Mouse (Mus musculus): ENCODE results near the gene Trappc2l.

Gene Trappc2l

DNA sequence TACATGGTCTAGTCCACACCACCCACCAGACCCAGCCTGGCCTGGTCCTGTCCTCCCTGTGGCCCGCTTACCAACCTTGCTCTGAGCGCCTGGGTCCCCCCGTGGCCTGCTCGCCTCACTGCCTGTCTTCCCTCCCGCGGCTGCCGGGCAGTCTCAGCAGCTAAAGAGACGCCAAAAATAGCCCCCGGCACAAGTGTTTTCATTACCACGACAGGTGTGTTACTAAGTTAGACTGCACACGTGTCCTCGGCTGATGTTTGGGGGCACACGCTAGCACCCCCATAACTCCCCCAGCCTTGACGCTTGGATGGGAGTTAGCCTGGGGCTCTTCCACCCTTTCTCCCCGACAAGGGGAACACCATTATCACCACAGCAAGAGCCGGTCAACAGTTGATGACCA, 34.9 kb downstream of the Trappc2l start:
- Histone ChIP-seq H3K9me3 (ENCODE audit: low read length) (no peaks in the 10 kb centered on the region), H3K4me1 (replicated peaks; ENCODE audit: low read depth, low read length) (peaks cover 20% of the 10 kb centered on the region), H3K4me3 (replicated peaks; ENCODE audit: low read length) (no peak overlapping the region), H3K36me3 (ENCODE audit: insufficient read depth, low read length) (no peaks in the 10 kb centered on the region), H3K27me3 (ENCODE audit: insufficient read depth, low read length) (peaks cover 13% of the 10 kb centered on the region)
- TF ChIP-seq NANOG (IDR thresholded peaks at IDR 0.05; ENCODE audit: borderline replicate concordance, low read length) (no peak), CTCF (conservative IDR thresholded peaks at IDR 0.05; ENCODE audit: low read length) (no peak), POU5F1 (IDR thresholded peaks at IDR 0.05; ENCODE audit: borderline replicate concordance, low read length) (no peak)

DNA sequence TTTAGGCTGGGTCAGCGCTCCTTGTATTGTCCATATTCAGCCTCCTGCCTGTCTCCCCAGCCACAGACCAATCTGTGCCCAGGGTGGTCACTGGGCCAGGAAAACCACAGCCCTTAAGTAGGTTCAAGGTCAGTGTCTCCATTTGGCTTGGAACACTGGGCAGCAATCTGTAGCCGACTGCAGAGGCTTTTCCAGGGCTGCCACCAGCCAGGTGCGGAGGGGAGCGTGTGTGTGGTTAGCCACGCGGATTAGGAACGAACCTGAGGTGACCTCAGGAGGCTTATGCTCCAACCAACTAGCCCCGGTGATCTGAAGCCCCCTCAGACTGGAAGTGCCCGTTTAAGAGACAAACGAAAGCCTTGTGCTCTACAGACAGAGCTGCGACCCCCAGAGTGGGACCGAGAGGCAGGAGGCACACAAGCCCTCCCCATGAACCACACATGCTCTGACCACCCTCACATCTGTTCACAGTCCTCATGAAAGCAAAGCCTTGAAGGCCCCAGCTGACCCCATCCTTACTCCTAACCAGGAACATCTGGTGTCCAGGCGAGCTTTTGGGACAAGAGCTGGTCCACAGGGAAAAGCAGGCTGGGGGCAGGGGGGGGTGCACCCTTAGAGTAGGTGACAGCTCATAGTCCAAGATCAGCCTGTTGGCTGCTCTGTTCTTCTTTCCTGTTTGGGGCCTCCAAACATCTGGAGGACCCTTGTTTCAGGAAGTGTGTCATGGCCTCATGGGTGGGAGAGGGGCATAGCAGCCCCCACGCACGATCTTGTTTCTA, 36.9 kb downstream of the Trappc2l start:
- Histone ChIP-seq H3K9me3 (ENCODE audit: low read length) (no peaks in the 10 kb centered on the region), H3K36me3 (ENCODE audit: insufficient read depth, low read length) (no peaks in the 10 kb centered on the region), H3K4me3 (replicated peaks; ENCODE audit: low read length) (no peak overlapping the region), H3K4me1 (replicated peaks; ENCODE audit: low read depth, low read length) (peaks cover 14% of the 10 kb centered on the region), H3K27me3 (ENCODE audit: insufficient read depth, low read length) (peaks cover 13% of the 10 kb centered on the region)
- TF ChIP-seq NANOG (IDR thresholded peaks at IDR 0.05; ENCODE audit: borderline replicate concordance, low read length): no peak

DNA sequence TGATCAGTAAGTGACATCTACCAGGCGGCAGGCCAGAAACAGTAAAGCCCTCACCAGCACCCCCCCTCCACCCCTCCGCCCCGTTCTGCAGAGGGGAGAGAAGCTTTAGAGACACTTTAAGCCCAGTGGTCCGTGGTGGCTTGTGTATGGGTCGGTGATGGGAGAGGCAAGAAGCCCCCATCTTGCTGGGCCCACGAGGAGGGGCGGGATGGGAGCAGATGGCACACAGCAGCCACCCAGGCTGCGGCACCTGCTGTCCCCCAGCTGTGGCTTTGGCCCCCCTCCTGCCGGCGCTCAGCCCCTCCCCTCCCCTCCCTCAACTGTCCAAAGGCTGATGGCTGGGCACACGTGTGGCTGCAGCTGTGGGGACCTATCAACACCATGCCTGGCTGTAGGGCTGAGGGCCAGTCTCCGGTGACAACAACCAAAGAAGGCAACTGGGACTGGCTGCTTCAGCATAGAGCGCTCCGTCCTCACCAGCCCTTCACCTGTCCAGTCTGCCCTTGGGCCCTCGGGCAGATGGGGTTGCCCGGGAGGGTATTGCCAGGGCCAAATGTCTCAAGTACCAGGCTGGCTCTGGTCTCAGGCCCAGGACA, 40.0 kb downstream of the Trappc2l start:
- Histone ChIP-seq H3K9me3 (ENCODE audit: low read length) (no peaks in the 10 kb centered on the region), H3K36me3 (ENCODE audit: insufficient read depth, low read length) (no peaks in the 10 kb centered on the region), H3K4me3 (replicated peaks; ENCODE audit: low read length) (no peak overlapping the region), H3K4me1 (replicated peaks; ENCODE audit: low read depth, low read length) (peaks cover 14% of the 10 kb centered on the region), H3K27me3 (ENCODE audit: insufficient read depth, low read length) (peaks cover 6% of the 10 kb centered on the region; the same call in 1 of the 2 replicates)
- TF ChIP-seq NANOG (IDR thresholded peaks at IDR 0.05; ENCODE audit: borderline replicate concordance, low read length): no peak
- no peak for TF ChIP-seq POU5F1 (IDR thresholded peaks at IDR 0.05; ENCODE audit: borderline replicate concordance, low read length)
- no peak for TF ChIP-seq CTCF (conservative IDR thresholded peaks at IDR 0.05; ENCODE audit: low read length)

DNA sequence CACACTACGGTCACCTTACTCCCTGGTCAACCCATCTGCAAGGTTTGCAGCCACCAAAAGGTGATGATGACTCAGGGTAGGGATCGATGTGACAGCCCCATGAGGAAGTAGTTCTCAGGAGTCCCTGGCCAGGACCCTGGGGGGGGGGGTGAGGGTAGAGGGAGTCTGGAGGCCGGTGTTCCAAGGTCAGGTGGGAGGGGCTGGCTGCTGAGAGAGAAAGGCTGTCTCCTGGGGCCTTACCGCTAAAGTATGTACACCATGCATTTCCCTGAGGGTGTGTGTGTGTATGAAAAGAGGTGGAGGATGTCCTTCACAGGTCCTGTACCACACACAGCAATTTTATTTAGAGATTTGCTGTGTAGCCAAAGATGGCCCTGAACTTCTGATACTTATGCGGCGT, 41.2 kb downstream of the Trappc2l start:
- TF ChIP-seq NANOG (IDR thresholded peaks at IDR 0.05; ENCODE audit: borderline replicate concordance, low read length): no peak
- TF ChIP-seq POU5F1 (IDR thresholded peaks at IDR 0.05; ENCODE audit: borderline replicate concordance, low read length): no peak
- TF ChIP-seq CTCF (conservative IDR thresholded peaks at IDR 0.05; ENCODE audit: low read length): no peak
- peaks cover 14% of the 10 kb centered on the region for H3K4me1 ChIP-seq (replicated peaks; ENCODE audit: low read depth, low read length)
- H3K36me3 ChIP-seq (ENCODE audit: insufficient read depth, low read length): no peaks in the 10 kb centered on the region
- peaks cover 6% of the 10 kb centered on the region; the same call in 1 of the 2 replicates for H3K27me3 ChIP-seq (ENCODE audit: insufficient read depth, low read length)
- no peaks in the 10 kb centered on the region for H3K9me3 ChIP-seq (ENCODE audit: low read length)
- no peak overlapping the region for H3K4me3 ChIP-seq (replicated peaks; ENCODE audit: low read length)

DNA sequence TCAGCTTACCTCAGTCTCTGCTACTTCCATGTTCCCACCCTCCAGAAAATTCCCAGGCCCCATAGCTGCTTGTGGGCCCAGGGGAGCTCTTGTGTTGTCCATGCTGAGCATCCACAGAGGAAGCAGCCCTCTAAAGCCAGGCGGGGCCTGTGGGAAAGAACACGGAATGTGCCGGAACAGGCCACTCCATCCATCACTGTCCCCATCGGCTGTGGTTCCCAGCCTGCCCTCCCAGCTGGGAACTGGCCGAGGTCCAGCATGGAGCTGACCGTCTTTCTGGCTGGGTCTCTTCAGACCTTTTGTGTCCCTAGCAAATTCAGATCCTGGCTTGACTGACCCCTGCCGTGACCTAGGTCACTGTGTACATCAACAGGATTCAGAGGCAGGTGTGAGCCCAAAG, 43.3 kb downstream of the Trappc2l start:
- peaks cover 17% of the 10 kb centered on the region for H3K4me1 ChIP-seq (replicated peaks; ENCODE audit: low read depth, low read length)
- H3K4me3 ChIP-seq (replicated peaks; ENCODE audit: low read length): no peak overlapping the region
- H3K27me3 ChIP-seq (ENCODE audit: insufficient read depth, low read length): peaks cover 6% of the 10 kb centered on the region; the same call in 1 of the 2 replicates
- H3K9me3 ChIP-seq (ENCODE audit: low read length): no peaks in the 10 kb centered on the region
- no peaks in the 10 kb centered on the region for H3K36me3 ChIP-seq (ENCODE audit: insufficient read depth, low read length)
- TF ChIP-seq NANOG (IDR thresholded peaks at IDR 0.05; ENCODE audit: borderline replicate concordance, low read length) (no peak), POU5F1 (IDR thresholded peaks at IDR 0.05; ENCODE audit: borderline replicate concordance, low read length) (no peak), CTCF (conservative IDR thresholded peaks at IDR 0.05; ENCODE audit: low read length) (no peak)

DNA sequence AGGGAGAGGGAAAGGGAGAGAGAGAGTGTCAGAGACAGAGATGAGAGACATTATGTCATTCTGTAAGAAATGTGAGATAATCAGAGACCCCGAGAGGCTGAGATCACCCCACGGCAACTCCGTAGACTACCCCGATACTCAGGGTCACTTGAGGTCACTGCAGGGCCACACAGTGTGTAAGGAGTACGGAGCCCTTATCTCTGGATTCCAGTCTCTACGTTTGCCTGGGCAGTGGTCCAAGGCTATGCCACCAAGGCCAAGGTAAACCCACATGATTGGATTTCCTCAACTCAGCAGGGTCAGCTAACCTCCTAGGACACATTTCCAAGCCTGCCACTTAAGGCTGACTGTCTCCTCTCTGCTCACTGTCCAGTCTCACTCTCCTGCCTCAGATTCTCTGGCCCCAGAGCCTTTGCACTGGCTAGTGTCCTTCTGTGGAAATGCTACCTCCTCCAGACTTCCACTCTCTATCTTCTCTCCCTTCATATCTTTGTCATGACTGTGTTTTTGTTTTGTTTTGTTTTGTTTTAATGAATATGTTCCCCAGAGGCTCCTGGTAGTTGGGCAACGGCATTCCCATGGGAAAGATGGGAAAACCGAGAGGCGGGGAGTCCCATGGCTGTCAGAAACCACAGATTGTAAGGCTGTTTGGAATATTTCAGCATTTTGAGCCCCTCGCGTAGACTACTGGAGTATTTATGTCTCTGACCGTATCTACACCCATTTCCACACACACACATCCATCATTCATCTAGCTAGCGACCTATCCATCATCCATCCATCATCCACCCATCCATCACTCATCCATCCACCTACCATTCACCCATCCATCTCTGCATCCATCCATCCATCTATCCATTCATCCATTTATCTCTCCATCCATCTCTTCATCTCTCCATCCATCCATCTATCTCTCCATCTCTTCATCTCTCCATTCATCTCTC, 44.9 kb downstream of the Trappc2l start:
- Histone ChIP-seq H3K9me3 (ENCODE audit: low read length) (no peaks in the 10 kb centered on the region), H3K36me3 (ENCODE audit: insufficient read depth, low read length) (no peaks in the 10 kb centered on the region), H3K4me3 (replicated peaks; ENCODE audit: low read length) (no peak overlapping the region), H3K27me3 (ENCODE audit: insufficient read depth, low read length) (no peaks in the 10 kb centered on the region; the same call in 1 of the 2 replicates), H3K4me1 (replicated peaks; ENCODE audit: low read depth, low read length) (peaks cover 21% of the 10 kb centered on the region)
- no peak for TF ChIP-seq CTCF (conservative IDR thresholded peaks at IDR 0.05; ENCODE audit: low read length)
- TF ChIP-seq POU5F1 (IDR thresholded peaks at IDR 0.05; ENCODE audit: borderline replicate concordance, low read length): no peak
- no peak for TF ChIP-seq NANOG (IDR thresholded peaks at IDR 0.05; ENCODE audit: borderline replicate concordance, low read length)

DNA sequence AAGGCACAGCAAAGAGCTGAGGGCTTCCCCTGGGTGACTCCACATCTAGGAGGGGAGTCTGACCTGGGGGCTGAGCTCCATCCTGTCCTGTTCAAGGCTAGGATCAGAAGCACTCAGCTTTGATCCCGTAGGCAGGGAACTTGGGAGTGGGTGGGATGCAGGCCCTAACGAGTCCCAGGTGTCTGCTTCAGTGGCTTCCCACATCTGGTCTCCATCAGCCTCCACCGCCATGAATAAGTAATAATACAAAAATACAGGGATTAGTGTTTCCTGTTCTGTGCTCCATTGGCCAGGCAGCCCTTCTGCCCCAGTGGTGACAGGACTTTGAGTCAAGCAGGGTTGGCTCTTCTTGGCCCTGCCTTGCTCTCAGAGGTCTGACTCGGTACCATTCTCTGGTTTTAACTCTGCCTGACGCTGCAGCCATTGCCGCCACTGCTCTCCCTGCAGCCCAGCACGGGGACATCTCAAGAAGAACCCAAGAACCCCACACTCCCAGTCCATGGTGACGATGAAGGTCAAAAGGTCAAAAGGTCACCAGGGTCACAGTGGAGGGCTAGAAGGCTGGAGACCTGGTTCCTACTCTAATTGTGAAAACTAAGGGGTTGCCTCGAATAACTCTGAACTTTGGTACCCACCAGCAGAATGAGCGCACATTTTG, 46.8 kb downstream of the Trappc2l start:
- no peaks in the 10 kb centered on the region for H3K9me3 ChIP-seq (ENCODE audit: low read length)
- H3K36me3 ChIP-seq (ENCODE audit: insufficient read depth, low read length): no peaks in the 10 kb centered on the region
- no peak for TF ChIP-seq CTCF (conservative IDR thresholded peaks at IDR 0.05; ENCODE audit: low read length)
- H3K27me3 ChIP-seq (ENCODE audit: insufficient read depth, low read length): no peaks in the 10 kb centered on the region; the same call in 1 of the 2 replicates
- H3K4me1 ChIP-seq (replicated peaks; ENCODE audit: low read depth, low read length): peaks cover 12% of the 10 kb centered on the region
- H3K4me3 ChIP-seq (replicated peaks; ENCODE audit: low read length): no peak overlapping the region

DNA sequence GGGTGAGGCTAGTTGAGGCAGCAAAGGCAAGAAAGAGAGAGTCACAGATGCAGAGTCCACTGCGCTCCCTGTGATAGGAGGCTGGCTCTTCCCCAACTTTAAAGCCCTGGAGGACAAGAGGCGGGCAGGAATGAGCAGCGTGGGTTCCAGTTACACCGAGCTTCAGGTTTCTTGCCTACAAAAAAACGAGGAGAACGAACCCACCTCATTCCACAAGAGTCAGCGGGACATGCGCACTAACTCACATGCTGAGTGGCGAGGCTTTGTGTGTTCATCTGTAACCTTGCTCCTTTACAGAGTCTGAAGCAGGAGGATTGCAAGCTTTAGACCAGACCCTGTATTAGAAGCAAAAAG, 47.3 kb downstream of the Trappc2l start:
- H3K4me3 ChIP-seq (replicated peaks; ENCODE audit: low read length): no peak overlapping the region
- TF ChIP-seq NANOG (IDR thresholded peaks at IDR 0.05; ENCODE audit: borderline replicate concordance, low read length) (no peak), CTCF (conservative IDR thresholded peaks at IDR 0.05; ENCODE audit: low read length) (no peak), POU5F1 (IDR thresholded peaks at IDR 0.05; ENCODE audit: borderline replicate concordance, low read length) (no peak)

More for the DNA sequence above, 47.3 kb downstream of the Trappc2l start:
- no peaks in the 10 kb centered on the region for H3K9me3 ChIP-seq (ENCODE audit: low read length)
- peaks cover 8% of the 10 kb centered on the region; the same call in 1 of the 2 replicates for H3K4me1 ChIP-seq (replicated peaks; ENCODE audit: low read depth, low read length)
- no peaks in the 10 kb centered on the region for H3K36me3 ChIP-seq (ENCODE audit: insufficient read depth, low read length)
- H3K27me3 ChIP-seq (ENCODE audit: insufficient read depth, low read length): no peaks in the 10 kb centered on the region
